Mouse (Mus musculus) thymus, postnatal 14 days (tissue): ENCODE measurements around the gene Nmnat2.

Source experiments
- DNase-seq: peaks from one replicate; pipeline ENCODE4 v3.0.0; 2021

The Nmnat2 gene

GRCm38 (mm10) chr1:153129992-153130713 lies 175.4 kb downstream of the Nmnat2 start:
- DNase-seq: no peak

- DNase-seq: no peak
These were observed 179.3 kb downstream of the Nmnat2 start for GRCm38 (mm10) chr1:153133865-153134781.

- DNase-seq: no peak
These were observed 181.9 kb downstream of the Nmnat2 start for GRCm38 (mm10) chr1:153136647-153137046.

GRCm38 (mm10) chr1:153138486-153138885 lies 183.7 kb downstream of the Nmnat2 start:
- no peak for DNase-seq

- DNase-seq: no peak
These were observed 184.8 kb downstream of the Nmnat2 start for GRCm38 (mm10) chr1:153139635-153140034.

GRCm38 (mm10) chr1:153140265-153140664 lies 185.5 kb downstream of the Nmnat2 start:
- peak; percentile 17 for DNase-seq

- peak; percentile 81 for DNase-seq
These were observed 186.0 kb downstream of the Nmnat2 start for GRCm38 (mm10) chr1:153140747-153141228.

GRCm38 (mm10) chr1:153144021-153144420 lies 189.2 kb downstream of the Nmnat2 start:
- no peak for DNase-seq

- no peak for DNase-seq
These were observed 191.0 kb downstream of the Nmnat2 start for GRCm38 (mm10) chr1:153145791-153146190.

GRCm38 (mm10) chr1:153152594-153152993 lies 197.8 kb downstream of the Nmnat2 start:
- DNase-seq: no peak

- peak; percentile 61 for DNase-seq
These were observed 198.9 kb downstream of the Nmnat2 start for GRCm38 (mm10) chr1:153153619-153154137.

- no peak for DNase-seq
These were observed 200.6 kb downstream of the Nmnat2 start for GRCm38 (mm10) chr1:153155364-153155763.

GRCm38 (mm10) chr1:153157021-153157623 lies 202.3 kb downstream of the Nmnat2 start:
- DNase-seq: no peak

- no peak for DNase-seq
These were observed 204.3 kb downstream of the Nmnat2 start for GRCm38 (mm10) chr1:153159137-153159536.

GRCm38 (mm10) chr1:153163831-153164230 lies 209.0 kb downstream of the Nmnat2 start:
- DNase-seq: no peak

- DNase-seq: no peak
These were observed 213.5 kb downstream of the Nmnat2 start for GRCm38 (mm10) chr1:153168293-153168692.
